In genomic region chrX:96130663-96131062, GRCm38 (mm10) we compare ENCODE assay signal across 8 mouse cellular contexts. TPM values are rescaled to one million over a fixed set of nuclear protein-coding genes. Genes with fewer than 3 reads are reported as not detected.
A peak's percentile ranks its signal among the peaks of the same experiment; 100 is the strongest.
DNase-seq lines count a peak whose midpoint lies in the region; ATAC-seq and TF ChIP-seq lines count a peak whose summit lies in the region.

No protein-coding gene starts in this region.

- H3K36me3 ChIP-seq in kidney, adult 2 months (ENCODE audit: control insufficient read depth, insufficient read depth, low read length): no peaks in the 10 kb centered on the region
- no peaks in the 10 kb centered on the region for H3K36me3 ChIP-seq in macrophage (ENCODE audit: inconsistent target)
- H3K36me3 ChIP-seq in intestine, postnatal 0 days (ENCODE audit: control insufficient read depth, insufficient read depth): no peaks in the 10 kb centered on the region

- H3K27me3 ChIP-seq in kidney, adult 2 months (replicated peaks; ENCODE audit: control insufficient read depth, insufficient read depth, low read length): no peaks in the 10 kb centered on the region
- no peaks in the 10 kb centered on the region for H3K27me3 ChIP-seq in intestine, postnatal 0 days (replicated peaks; ENCODE audit: control insufficient read depth, insufficient read depth, low read length)

- peaks cover 12% of the 10 kb centered on the region for H3K4me1 ChIP-seq in kidney, adult 2 months (ENCODE audit: control insufficient read depth, insufficient read depth, low read length)
- no peaks in the 10 kb centered on the region for H3K4me1 ChIP-seq in intestine, postnatal 0 days (replicated peaks; ENCODE audit: control insufficient read depth, insufficient read depth, low read length)

- no peak overlapping the region for H3K4me2 ChIP-seq in intestine, postnatal 0 days (replicated peaks; ENCODE audit: low read depth)

- H3K79me2 ChIP-seq in macrophage (ENCODE audit: inconsistent target): peaks cover 90% of the 10 kb centered on the region

- no peak for TF ChIP-seq CTCF in kidney, adult 2 months (conservative IDR thresholded peaks at IDR 0.05; ENCODE audit: insufficient read depth, insufficient read length, low read depth, low read length)
- TF ChIP-seq CTCF in intestine, postnatal 0 days (IDR thresholded peaks at IDR 0.05; ENCODE audit: low read depth): no peak

- H3K9ac ChIP-seq in intestine, postnatal 0 days (ENCODE audit: low read depth, low read length): no peak overlapping the region

- H3K9me3 ChIP-seq in intestine, postnatal 0 days (ENCODE audit: control insufficient read depth): no peaks in the 10 kb centered on the region

- peak; percentile 81 for DNase-seq in CD4-positive, CD25-positive, alpha-beta regulatory T cell, adult 2 months (ENCODE audit: low read depth, low spot score)
- peak; percentile 80 for DNase-seq in R1 (ENCODE audit: low read depth, low spot score)
- DNase-seq in kidney, adult 2 months: peak; percentile 62
- DNase-seq in urinary bladder, postnatal 25 days (ENCODE audit: low spot score): no peak
- DNase-seq in cerebellum, postnatal 36 days: no peak
- DNase-seq in ovary, postnatal 36 days (ENCODE audit: low spot score): no peak

- ATAC-seq in intestine, postnatal 0 days: no peak

- 28% methylated on average over 5 of the region's 6 CpGs for WGBS in kidney, adult 2 months
- 16% methylated on average over 6 of the region's 6 CpGs for WGBS in macrophage (ENCODE audit: missing documents)
- WGBS in intestine, postnatal 0 days: 61% methylated on average over 6 of the region's 6 CpGs

- H3K4me3 ChIP-seq in kidney, adult 2 months (ENCODE audit: insufficient read depth, low read depth, low read length): no peak overlapping the region
- no peak overlapping the region for H3K4me3 ChIP-seq in macrophage (ENCODE audit: inconsistent target)
- no peak overlapping the region for H3K4me3 ChIP-seq in intestine, postnatal 0 days (ENCODE audit: low read depth, low read length)

- peak overlapping the region; percentile 66 for H3K27ac ChIP-seq in kidney, adult 2 months (ENCODE audit: insufficient read depth, low read depth, low read length)
- peak overlapping the region; percentile 91 for H3K27ac ChIP-seq in macrophage
- H3K27ac ChIP-seq in intestine, postnatal 0 days (ENCODE audit: low read depth, low read length): no peak overlapping the region; the same call in 1 of the 2 replicates

- TF ChIP-seq POLR2A in kidney, adult 2 months (IDR thresholded peaks at IDR 0.05; ENCODE audit: low read depth, low read length): no peak

RNA-seq across cellular contexts. Expression of gene Msn, which starts 34.8 kb away (rescaled TPM):
- 82.2 and 101 TPM in 2 replicates for polyA plus RNA-seq in kidney, adult 2 months (2012; rRNA removed)
- total RNA-seq in macrophage (2018; cell fraction: chromatin; rRNA removed): 1,000 to 10,000 TPM in 2 of 26 experiments, 100 to 1,000 TPM in 24; 166 to 1,263 (median 461) TPM
- 100 to 1,000 TPM; 404 to 776 (median 572) TPM for total RNA-seq in macrophage (2018; cell fraction: cytosol; rRNA removed)
- total RNA-seq in macrophage (2018; cell fraction: nucleus; rRNA removed): 1,000 to 10,000 TPM in 3 of 26 experiments, 100 to 1,000 TPM in 23; 289 to 1,349 (median 715) TPM
- 338 to 532 TPM (median 499 TPM) in 3 replicates for polyA plus RNA-seq in macrophage (2018)
- 34.2 and 35.9 TPM in 2 replicates for polyA plus RNA-seq in intestine, postnatal 0 days (2015; fragmentation: Nextera tagmentation; extraction: Ambion mirVana)

Comparison
In these comparisons a context has a peak if more than half of its experiments do, and no peak if none do; other contexts are left out.
1. DNase-seq: peak in CD4-positive, CD25-positive, alpha-beta regulatory T cell, adult 2 months (single experiment), R1 (single experiment) and kidney, adult 2 months (single experiment); none in urinary bladder, postnatal 25 days (single experiment), cerebellum, postnatal 36 days (0 of 2) and ovary, postnatal 36 days (single experiment).